Mouse (Mus musculus): ENCODE data around the gene Bag6.
"Not testable (repeated sequence)": the region's sequence is repeated elsewhere in the genome, so short reads cannot be mapped to it uniquely, and the experiment has no call there.

Bag6 gene

DNA sequence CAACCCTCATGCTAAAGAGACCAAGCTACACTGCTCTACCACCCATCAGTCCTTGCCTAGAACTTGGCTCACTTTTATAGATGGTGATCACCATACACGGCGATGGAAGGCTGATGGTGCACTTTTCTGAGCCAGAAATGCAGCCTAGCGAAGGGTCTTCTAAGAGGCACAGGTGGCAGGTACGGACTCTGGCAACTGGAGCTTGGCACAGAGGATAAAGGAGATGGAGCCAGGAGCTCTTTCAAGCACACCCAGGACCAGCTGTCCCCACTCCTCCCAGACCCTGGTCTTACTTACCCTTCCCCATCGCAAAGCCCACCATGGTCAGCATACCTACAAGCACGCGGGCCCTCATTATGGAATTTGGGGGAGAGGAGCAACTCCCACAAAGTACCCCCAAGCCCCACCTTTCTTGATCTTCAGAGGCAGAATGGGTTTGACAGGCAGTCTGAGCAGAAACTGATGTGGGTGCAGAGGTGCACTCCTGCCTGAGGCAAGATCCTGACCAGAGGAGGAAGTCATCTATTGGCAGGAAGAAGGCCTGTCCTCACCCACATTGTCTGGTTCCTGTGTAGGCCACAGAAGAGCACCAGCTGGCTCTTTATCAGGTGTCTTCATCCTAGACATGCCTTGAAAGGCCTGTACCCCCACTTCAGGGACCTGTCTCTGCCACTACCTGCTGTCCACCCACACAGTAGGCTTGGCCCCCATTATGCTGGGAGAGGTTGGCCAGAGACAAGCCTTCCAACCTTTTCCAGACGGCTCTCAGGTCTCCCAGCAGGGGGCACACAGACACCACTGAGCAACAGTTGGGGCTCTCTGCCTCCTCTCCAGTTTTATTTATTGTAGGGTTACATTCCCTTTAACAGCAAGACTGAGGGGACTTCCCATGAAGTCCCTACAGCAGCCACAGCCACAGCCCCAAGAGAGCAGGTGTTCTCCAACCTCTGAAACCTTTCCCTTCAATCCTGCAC, 19.6 kb upstream of the Bag6 start, which contains the start of gene Ly6g5b:
Gene Ly6g5b, minus strand, starts transcription at position 383 of the 974 bp plus-strand sequence.
- no peak for DNase-seq

DNA sequence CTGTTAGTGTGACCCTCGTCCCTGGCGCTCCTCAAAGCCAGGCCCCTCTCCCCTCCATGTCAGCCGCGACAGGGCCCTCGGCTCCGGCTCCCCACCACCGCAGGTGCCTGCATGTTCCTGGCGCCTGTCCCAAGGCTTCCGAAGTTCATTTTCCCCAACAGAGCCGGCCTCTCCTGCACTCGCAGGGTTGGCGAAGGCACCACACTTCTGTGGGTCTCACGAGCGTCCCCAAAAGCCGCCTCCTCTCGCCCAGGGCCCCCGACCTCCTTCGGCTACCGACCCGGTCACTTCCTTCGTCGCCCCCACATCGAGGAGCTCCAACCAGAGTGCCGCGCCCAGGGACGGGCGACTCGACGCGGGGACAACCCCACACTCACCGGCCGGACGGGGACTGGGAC, 14.2 kb upstream of the Bag6 start:
- DNase-seq, result no peak

DNA sequence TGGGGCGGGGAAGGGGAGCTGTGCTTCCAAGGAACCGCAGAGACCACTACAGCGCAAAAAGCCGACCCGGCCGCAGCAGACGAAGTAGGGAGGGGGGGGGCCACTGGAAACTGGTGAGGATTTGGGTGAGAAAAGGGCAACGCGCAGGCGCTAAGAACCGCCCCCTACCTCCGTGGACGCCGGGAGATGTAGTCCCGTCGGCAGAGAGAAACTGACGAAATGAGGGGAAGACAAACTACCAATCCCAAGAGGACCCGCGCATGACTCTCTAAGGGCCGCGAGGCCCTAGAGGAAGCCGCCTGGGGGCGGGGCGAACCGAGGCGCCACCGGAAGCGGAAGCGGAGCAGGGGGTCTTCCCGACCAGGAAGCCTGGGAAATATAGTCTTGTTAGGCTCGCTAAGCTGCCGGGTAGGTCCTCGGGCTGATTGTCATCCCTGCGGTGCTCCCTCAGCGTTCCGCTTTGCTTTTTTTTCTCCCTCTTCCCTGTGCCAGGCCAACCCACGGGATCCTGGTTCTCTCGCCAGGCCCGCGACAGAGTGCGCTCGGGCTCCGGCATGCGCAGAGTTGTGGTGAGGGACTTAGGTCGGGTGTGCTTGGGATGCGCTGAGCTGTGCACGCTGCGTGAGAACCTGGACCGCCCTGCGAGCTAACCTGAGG, 13.7 kb upstream of the Bag6 start, which contains the start of gene Gpank1:
Gene Gpank1, plus strand, starts transcription at position 313 of the 657 bp plus-strand sequence.
- peak; percentile 96 for DNase-seq

DNA sequence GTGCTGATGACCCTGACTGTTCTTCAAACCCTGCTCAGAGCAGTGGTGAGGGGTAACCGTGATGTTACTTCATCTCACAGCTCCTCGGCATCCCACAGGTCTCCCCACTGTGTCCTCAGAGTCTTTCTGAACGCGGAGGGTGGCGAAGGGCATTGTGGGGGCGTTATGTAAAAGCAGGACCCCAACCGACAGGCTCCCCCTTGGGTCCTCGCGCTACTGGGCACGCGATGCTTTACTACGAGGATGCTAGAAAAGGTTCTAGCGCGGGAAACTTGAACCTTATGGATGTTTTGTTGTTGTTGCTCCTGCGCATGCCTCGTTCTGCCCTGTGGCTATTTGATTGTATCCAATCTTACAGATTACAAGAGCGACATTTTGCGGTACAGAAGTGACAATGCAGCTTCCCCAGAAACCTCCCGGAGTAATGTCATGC, 13.1 kb upstream of the Bag6 start, which contains the start of gene Csnk2b:
Gene Csnk2b, minus strand, starts transcription at position 183 of the 433 bp plus-strand sequence.
- peak; percentile 60 for DNase-seq

DNA sequence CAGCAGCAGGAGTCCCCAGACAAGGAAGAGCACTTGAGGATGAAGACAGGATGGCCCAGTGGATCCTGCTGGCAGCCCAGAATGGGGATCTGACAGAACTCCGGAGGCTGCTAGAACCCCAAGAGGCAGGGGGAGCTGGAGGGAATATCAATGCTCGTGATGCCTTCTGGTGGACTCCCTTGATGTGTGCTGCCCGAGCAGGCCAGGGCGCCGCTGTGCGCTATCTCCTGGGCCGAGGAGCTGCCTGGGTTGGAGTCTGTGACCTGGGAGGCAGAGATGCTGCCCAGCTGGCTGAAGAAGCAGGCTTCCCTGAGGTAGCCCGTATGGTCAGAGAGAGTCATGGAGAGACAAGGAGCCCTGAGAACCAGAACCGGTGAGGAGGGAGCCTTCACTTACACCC, 11.7 kb upstream of the Bag6 start:
- DNase-seq, result not testable (repeated sequence)

DNA sequence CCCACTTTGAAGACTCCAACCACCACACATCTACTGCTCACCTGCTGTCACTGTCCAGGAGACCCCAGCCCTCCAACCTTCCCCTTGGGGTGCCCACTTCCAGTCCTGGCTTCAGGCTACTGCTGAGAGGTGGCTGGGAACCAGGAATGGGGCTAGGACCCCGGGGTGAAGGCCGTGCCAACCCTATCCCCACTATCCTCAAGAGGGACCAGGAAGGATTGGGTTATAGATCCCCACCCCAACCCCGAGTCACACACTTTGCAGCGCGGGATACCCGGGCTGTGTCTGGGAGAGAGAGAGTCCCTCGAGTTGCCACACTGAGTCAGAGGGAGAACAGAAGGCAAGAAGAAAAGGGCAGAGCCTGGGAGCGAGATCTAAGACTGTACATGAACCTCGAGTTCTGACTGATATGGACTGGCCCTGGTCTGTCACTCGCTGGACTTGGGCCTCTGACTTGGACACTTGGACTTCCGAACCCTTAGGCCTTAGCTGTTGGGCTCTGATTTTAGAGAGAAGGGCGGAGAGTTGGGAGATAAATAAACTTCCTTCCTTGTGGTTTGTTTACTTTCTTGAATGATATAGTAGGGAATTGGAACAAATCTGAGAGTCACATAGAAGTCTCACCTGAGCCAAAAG, 10.6 kb upstream of the Bag6 start:
- not testable (repeated sequence) for DNase-seq

DNA sequence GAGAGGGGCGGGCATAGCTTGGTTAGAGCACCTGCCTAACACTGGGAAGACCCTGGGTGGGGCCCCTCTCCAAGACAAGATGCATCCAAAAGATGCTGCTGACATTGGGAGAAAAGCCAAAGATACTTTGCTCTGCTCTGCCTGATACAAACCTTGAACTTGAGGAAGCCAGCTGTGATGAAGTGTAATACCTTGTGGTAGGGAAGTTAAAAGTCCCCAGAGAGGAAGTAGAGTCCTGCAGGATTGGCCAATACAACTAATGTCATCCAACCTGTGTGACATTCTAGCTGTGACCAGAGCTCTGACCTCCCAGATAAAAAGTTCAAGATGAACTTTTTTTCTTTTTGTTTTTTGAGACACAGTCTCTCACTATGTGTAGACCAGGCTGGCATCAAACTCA, 9.9 kb upstream of the Bag6 start:
- no peak for DNase-seq

DNA sequence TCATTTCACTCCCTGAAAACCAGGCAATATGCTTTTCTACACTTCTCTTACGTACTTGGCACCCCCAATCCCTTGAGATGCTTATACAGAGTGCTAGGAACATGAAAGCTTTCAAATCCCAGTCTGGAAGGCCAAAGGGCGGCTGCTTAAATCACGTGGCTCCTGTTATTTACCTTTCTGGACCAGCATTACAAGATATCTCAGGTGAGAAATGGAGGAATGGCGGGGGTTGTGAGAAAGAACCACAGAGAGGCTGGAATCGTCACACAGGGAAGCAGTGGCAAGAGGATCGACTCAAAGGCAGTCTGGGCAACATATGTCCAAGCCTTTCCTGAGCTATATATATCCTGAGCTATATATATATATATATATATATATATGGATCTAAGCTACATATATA, 9.4 kb upstream of the Bag6 start:
- DNase-seq, result no peak

DNA sequence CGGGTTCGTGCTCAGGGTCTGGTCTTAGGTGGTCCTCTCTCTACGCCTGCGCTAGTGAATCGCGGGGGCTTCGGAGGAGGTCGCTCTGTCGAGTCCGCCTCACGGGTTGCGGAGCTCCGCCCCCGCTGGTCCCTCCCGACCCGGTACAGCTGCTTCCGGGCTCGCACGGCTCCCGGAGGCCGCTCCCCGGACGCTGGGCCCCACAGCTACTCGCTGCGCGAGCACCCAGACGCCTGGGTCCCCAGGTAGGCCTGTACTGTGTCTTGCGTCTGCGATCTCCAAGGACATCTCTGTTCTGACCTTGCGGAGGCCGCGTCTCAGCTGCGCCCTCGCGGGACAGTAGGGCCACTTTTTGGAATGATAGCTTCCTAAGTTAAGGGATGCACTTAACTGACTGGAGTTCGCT, 8.8 kb upstream of the Bag6 start, which contains the start of gene D17H6S53E:
Gene D17H6S53E, plus strand, starts transcription at position 168 of the 406 bp plus-strand sequence.
- DNase-seq, result peak; percentile 73

DNA sequence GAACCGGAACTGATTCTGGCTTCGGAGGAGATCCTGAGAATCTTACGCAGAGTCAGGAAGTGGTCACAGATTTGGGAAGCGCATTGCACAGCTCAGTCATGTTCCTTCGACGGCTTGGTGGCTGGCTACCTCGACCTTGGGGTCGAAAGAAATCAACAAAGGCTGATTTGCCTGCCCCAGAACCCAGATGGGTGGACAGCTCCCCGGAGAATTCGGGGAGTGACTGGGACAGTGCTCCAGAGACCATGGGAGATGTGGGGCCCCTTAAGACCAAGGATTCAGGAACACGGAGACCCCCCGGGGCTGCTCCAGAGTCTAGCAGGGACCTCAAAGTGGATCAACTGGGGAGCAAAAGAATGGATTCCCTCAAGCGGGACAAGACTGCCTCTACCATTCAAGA, 8.0 kb upstream of the Bag6 start:
- DNase-seq, result no peak

DNA sequence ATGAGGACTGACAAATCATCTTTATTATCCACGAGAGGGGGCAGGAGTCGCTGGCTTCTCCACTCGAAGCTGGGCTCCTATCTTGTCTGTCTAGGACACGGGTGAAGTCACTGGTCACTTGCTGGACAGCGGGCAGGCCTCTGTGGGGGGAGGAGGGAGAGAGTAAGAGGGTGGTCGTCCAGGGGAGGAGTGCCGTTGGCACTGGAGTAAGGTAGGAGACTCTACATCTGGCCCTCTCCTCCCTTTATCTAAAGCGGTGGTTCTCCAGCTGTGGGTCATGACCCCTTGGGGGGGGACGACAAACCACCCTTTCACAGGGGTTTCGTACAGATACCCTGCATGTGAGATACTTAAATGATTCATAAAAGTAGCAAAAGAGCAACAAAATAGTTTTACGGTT, 6.0 kb upstream of the Bag6 start:
- DNase-seq, result no peak

DNA sequence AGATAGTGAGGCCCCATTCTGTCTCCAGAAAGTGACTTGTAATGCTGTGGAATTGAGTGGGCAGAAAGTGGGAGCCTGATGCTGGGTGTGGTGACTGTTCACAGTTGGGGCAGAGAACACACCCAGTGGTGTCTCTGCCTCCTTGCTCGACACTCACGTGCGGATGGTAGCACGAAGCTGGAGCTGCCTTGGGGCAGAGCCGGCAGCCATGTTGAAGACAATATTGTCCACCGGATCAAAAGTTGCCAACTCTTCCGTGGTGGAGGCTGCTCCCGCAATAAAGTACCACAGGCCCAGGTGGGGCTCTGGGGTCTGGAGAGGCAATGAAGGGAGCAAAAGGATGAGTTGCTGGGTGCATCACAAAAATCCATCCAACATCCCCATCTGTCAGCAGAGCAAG, 3.9 kb upstream of the Bag6 start:
- no peak for DNase-seq

DNA sequence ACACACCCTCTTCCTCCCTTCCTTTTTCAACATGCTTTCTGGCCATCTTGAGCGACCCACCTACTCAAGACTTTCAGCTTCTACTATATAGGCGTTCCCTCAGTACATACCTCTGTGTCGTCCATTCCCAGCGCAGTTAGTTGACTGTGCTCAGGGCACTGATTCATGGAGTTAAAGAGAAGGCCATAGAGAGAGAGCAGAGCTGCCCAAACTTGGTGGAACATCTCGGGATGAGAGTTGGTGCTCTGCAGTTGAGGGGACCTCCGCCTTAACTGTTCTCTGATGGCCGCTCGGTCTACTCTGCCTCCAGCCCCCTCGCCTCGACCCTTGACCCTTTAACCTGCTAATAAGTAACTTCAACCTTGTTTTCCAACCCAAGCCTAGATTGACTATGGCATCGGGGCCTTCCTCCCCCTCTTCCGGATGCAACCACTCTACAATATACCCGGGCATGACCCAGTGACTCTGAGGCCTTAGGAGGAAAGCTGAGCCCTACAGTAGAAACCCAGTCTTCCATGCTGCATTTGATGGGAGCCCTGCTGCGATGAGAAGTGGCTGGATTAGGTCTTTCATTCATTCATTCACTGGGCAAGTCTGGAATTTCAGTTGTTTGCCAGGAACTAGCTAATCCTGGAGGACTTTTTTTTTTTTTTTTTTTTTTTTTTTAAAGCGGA, 3.3 kb upstream of the Bag6 start, which contains the start of gene Apom:
Gene Apom, minus strand, starts transcription at position 551 of the 674 bp plus-strand sequence.
- DNase-seq, result no peak

DNA sequence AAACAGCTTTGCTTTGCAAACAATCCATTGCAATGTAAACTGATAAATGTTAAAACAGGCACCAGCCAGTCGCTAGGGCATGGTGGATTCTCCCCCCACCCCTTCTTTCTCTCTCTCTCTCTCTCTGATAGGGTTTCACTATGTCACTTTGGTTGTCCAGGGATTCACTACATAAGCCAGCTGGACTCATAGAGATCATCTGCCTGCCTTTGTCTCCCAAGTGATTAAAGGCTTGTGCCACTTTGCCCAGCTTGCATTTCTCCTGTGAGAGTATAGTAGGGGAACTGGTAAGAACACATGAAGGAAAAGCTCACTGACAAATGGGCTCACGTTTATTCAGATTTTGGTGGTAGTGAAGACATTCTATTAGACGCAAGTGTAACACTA, 2.8 kb upstream of the Bag6 start:
- DNase-seq, result no peak

DNA sequence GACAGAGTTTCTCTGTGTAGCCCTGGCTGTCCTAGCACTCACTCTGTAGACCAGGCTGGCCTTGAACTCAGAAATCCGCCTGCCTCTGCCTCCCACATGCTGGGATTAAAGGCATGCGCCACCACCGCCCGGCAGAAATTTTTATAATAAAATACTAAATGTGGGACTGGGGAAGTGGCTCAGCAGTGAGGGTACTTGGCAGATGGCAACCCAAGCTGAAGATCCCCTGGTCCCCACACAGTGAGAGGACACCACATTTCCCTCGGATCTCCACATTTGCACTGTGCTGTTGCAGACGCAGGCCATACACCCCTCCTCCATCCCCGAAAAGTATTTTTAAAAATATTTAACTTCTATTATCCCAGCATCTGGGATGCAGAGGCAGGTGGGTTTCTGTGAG, 1.5 kb upstream of the Bag6 start:
- DNase-seq, result no peak

DNA sequence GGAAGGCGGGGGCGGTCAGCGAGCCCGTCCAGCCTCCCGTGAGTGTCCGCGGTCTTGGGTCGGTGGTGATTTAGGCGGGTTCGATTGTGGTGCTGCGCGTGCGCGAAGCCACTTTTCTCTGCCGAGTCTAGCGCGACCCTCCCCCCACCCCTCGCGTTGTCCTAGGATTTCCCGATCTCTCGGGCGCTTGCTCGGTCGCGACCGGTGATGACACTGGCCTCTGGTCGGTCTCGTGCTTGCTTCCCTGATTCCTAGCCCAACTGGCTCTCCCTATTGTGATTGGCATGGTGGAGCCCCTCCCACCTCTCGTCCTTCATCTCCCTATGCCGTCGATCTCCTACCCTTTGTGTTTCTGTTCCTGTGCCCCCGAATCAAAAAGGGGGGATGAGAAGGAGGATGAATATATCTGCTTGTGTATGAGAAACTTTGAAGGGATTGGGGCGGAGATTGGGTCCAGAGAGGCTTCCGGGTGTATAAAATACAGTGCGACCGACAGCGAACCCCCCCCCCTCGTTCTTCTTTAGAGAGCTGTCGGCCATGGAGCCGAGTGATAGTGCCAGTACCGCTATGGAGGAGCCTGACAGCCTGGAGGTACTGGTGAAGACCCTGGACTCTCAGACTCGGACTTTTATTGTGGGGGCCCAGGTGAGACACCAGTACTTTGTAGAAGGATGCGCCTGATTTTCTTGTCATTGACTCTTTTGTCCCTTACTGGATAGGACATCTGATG, 778 bp downstream of the Bag6 start:
- no peak for DNase-seq

DNA sequence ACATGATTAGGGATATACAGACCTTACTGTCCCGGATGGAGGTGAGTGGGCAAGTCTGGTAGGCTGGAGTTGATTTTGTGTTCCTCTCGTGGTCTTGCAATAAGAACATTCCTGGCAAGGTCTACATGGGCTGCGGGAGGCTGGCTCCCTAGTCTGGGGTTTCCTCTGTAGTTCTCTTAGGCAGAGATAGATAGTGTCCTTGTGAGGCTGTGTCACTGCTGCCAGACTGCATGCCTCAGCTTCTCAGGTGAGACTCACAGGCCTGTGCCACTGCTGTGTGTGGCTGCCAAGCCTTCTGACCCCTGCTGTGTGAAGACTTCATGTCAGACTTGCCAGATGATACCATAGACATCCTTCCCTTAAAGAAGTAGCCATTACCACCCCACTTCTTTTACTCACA, 4.3 kb downstream of the Bag6 start:
- no peak for DNase-seq

DNA sequence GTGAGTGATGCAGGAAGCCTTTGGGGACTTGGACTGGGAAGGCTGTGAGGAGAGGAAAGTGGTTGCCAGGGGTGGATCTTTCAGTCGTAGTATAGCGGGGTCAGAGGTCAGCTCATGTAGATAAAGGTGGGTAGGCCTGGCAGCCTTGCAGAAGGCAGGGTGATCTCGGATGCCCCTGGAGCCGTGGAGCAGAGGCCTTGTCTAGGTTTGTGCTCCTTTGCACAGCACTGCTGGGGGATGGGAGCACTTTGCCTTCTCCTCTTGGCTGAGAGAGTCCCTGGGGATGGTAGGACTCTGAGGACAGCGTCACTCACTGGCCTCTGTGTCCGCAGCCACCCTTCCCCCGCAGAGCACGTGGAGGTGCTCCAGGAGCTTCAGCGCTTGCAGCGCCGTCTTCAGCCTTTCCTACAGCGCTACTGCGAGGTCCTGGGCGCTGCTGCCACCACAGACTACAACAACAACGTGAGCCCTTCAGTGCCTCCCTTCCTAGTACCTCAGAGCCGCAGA, 5.6 kb downstream of the Bag6 start:
- DNase-seq, result no peak

DNA sequence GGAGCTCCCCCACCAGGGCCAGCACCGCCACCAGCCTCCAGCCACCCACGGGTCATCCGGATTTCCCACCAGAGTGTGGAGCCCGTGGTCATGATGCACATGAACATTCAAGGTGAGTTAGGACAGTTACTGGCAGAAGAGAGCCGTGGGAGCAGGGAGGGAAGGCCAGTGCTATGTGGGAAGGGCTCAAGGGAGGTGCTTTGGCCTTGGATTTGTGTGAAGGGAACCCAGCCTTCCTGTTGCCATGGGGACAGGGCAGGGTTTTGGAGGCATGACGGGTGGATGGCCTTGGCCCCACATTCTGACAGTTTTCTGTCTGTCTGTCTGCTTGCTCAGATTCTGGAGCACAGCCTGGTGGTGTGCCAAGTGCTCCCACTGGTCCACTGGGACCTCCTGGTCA, 7.0 kb downstream of the Bag6 start:
- DNase-seq, result no peak

DNA sequence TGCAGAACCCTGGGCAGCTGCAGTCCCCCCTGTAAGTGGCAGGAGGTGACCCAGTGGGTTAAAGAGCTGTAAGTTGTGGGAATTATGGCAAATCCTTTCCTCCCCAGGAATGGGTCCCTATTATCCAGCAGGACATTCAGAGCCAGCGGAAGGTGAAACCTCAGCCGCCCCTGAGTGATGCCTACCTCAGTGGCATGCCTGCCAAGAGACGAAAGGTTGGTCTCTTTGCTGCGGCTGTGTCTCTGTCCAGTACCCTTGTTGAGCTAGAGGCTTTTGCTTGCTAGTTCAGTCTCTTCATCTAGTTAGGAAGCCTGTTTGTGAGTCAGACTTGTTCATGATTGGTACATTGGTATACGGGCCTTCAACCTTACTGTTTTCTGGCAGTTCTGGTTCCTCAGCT, 11.2 kb downstream of the Bag6 start:
- no peak for DNase-seq

DNA sequence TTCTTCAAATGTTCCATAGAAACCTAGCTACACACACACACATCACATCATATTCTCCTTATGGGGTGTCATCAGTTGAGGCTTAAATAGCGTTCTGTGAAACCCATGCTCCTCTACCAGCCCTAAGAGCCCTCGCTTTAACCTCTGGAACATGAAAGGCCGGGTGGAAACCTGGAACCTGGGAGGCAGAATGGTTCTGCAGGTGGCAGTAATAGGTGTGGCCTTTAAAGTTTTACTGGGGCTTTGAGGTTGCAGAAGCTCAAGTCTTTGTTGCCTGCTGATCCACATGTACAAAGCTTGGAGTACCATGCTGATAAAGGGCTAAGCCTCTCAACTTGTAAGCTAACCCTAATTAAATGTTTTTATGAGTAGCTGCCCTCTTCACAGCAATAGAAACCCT, 12.4 kb downstream of the Bag6 start:
- no peak for DNase-seq
